Mouse (Mus musculus) spleen, postnatal 4 days (tissue): Measurements from ENCODE around the gene Ptprn2.
"Not testable (repeated sequence)": the region's sequence is repeated elsewhere in the genome, so short reads cannot be mapped to it uniquely, and the experiment has no call there.

Source experiments
- DNase-seq, 2 experiments: peaks; one replicate each; pipeline ENCODE4 v3.0.0; 2022; ENCODE audit warnings: low spot score in 2 of 2

Ptprn2 gene

GRCm38 (mm10) chr12:116515824-116516223 is 30.3 kb downstream of the Ptprn2 start:
- DNase-seq = no peak

GRCm38 (mm10) chr12:116528861-116529260 is 43.3 kb downstream of the Ptprn2 start:
- no peak for DNase-seq

- no peak for DNase-seq
These were observed 47.8 kb downstream of the Ptprn2 start for GRCm38 (mm10) chr12:116533281-116533680.

GRCm38 (mm10) chr12:116539305-116539704 is 53.8 kb downstream of the Ptprn2 start:
- no peak for DNase-seq

- no peak for DNase-seq
These were observed 55.1 kb downstream of the Ptprn2 start for GRCm38 (mm10) chr12:116540608-116541007.

- no peak for DNase-seq
These were observed 64.5 kb downstream of the Ptprn2 start for GRCm38 (mm10) chr12:116550031-116550430.

- DNase-seq = no peak
These were observed 66.0 kb downstream of the Ptprn2 start for GRCm38 (mm10) chr12:116551516-116551915.

- DNase-seq = no peak
These were observed 66.8 kb downstream of the Ptprn2 start for GRCm38 (mm10) chr12:116552306-116552705.

- DNase-seq = no peak
These were observed 67.8 kb downstream of the Ptprn2 start for GRCm38 (mm10) chr12:116553361-116553760.

GRCm38 (mm10) chr12:116555964-116556363 is 70.4 kb downstream of the Ptprn2 start:
- DNase-seq = no peak

GRCm38 (mm10) chr12:116564441-116564840 is 78.9 kb downstream of the Ptprn2 start:
- no peak for DNase-seq

- no peak for DNase-seq
These were observed 81.2 kb downstream of the Ptprn2 start for GRCm38 (mm10) chr12:116566672-116567071.

GRCm38 (mm10) chr12:116567170-116567569 is 81.7 kb downstream of the Ptprn2 start:
- DNase-seq = no peak

- no peak for DNase-seq
These were observed 84.0 kb downstream of the Ptprn2 start for GRCm38 (mm10) chr12:116569568-116569967.

- DNase-seq = no peak
These were observed 88.6 kb downstream of the Ptprn2 start for GRCm38 (mm10) chr12:116574102-116574501.

GRCm38 (mm10) chr12:116574720-116575119 is 89.2 kb downstream of the Ptprn2 start:
- no peak for DNase-seq

GRCm38 (mm10) chr12:116577917-116578316 is 92.4 kb downstream of the Ptprn2 start:
- not testable (repeated sequence) for DNase-seq

- no peak for DNase-seq
These were observed 95.5 kb downstream of the Ptprn2 start for GRCm38 (mm10) chr12:116580827-116581544.

GRCm38 (mm10) chr12:116581864-116582263 is 96.3 kb downstream of the Ptprn2 start:
- DNase-seq = no peak

- no peak for DNase-seq
These were observed 97.3 kb downstream of the Ptprn2 start for GRCm38 (mm10) chr12:116582829-116583228.

- DNase-seq = no peak
These were observed 99.5 kb downstream of the Ptprn2 start for GRCm38 (mm10) chr12:116585001-116585400.

GRCm38 (mm10) chr12:116586167-116586566 is 100.6 kb downstream of the Ptprn2 start:
- DNase-seq = no peak

- DNase-seq = no peak
These were observed 102.0 kb downstream of the Ptprn2 start for GRCm38 (mm10) chr12:116587548-116587947.

- no peak for DNase-seq
These were observed 104.6 kb downstream of the Ptprn2 start for GRCm38 (mm10) chr12:116590076-116590475.
